Mouse (Mus musculus) lung, embryonic 16.5 days (tissue): ENCODE data around the gene Ganab. TPM values are rescaled to one million over a fixed set of nuclear protein-coding genes. Genes with fewer than 3 reads are reported as not detected.
"Not testable (repeated sequence)": the region's sequence is repeated elsewhere in the genome, so short reads cannot be mapped to it uniquely, and the experiment has no call there.

ENCODE experiments used
- ATAC-seq: fragments of 200-750 bp; cut with Nextera tagmentation; 2 replicates; pipeline ENCODE4 v1.8.0; 2017; ENCODE audit warnings: low read depth, mild to moderate bottlenecking, moderate library complexity
- H3K27ac ChIP-seq: fragments of 300-500 bp; sonication (generic); 2 replicates; pipeline ENCODE4 v1.5.1; 2014; ENCODE audit warnings: mild to moderate bottlenecking, control low read depth, low read length
- H3K27me3 ChIP-seq: fragments of 300-500 bp; sonication (generic); 2 replicates; pipeline ENCODE4 v1.6.1; 2014; ENCODE audit warnings: low read depth, low read length, mixed read lengths; ENCODE audit not compliant: control insufficient read depth, insufficient read depth
- H3K36me3 ChIP-seq: fragments of 300-500 bp; sonication (generic); 2 replicates; pipeline ENCODE4 v1.6.1; 2014; ENCODE audit warnings: low read length; ENCODE audit not compliant: control insufficient read depth, insufficient read depth
- H3K4me1 ChIP-seq: fragments of 300-500 bp; sonication (generic); replicated peaks from 2 replicates; pipeline ENCODE4 v1.6.1; 2014; ENCODE audit warnings: low read length, mixed read lengths; ENCODE audit not compliant: control insufficient read depth, insufficient read depth
- H3K4me2 ChIP-seq: fragments of 300-500 bp; sonication (generic); 2 replicates; pipeline ENCODE4 v1.6.1; 2014; ENCODE audit warnings: low read depth, low read length, control low read depth
- H3K4me3 ChIP-seq: fragments of 300-500 bp; sonication (generic); 2 replicates; pipeline ENCODE4 v1.5.1; 2014; ENCODE audit warnings: mild to moderate bottlenecking, low read length, control low read depth
- H3K9ac ChIP-seq: fragments of 300-500 bp; sonication (generic); 2 replicates; pipeline ENCODE4 v1.6.1; 2014; ENCODE audit warnings: low read length, control low read depth
- H3K9me3 ChIP-seq: fragments of 300-500 bp; sonication (generic); 2 replicates; pipeline ENCODE4 v1.6.1; 2016; ENCODE audit warnings: low read length; ENCODE audit not compliant: control insufficient read depth
- WGBS: fragments of 180-500 bp; shearing (Covaris S2); extraction: QIAGEN DNeasy Blood & Tissue Kit; methylation state at CpG from one replicate; pipeline ENCODE4 v1.1.7; 2014; 5-methylcytosine and 5-hydroxymethylcytosine counted together
- polyA plus RNA-seq: library from polyadenylated mRNA; unstranded; fragments of >200 nt; fragmentation: Nextera tagmentation; extraction: Ambion mirVana; gene quantifications from 2 replicates; pipeline ENCODE4 v1.2.1, GENCODE M21; 2015

Gene Ganab
- polyA plus RNA-seq, 1 experiment from 2014 or later = 127 TPM

- ATAC-seq = no peak
- Histone ChIP-seq H3K27ac (peak overlapping the region; percentile 77), H3K36me3 (peaks cover 8% of the 10 kb centered on the region; the same call in 1 of the 2 replicates), H3K4me1 (peaks cover 12% of the 10 kb centered on the region), H3K4me3 (peak overlapping the region; percentile 76; the same call in 1 of the 2 replicates), H3K4me2 (peak overlapping the region; percentile 79; the same call in 1 of the 2 replicates), H3K27me3 (no peaks in the 10 kb centered on the region), H3K9me3 (no peaks in the 10 kb centered on the region), H3K9ac (peak overlapping the region; percentile 84)
- WGBS = 48% methylated on average over 1 of the region's 1 CpGs
These were observed 10.8 kb upstream of the Ganab start for GRCm38 (mm10) chr19:8886916-8887584.

DNA sequence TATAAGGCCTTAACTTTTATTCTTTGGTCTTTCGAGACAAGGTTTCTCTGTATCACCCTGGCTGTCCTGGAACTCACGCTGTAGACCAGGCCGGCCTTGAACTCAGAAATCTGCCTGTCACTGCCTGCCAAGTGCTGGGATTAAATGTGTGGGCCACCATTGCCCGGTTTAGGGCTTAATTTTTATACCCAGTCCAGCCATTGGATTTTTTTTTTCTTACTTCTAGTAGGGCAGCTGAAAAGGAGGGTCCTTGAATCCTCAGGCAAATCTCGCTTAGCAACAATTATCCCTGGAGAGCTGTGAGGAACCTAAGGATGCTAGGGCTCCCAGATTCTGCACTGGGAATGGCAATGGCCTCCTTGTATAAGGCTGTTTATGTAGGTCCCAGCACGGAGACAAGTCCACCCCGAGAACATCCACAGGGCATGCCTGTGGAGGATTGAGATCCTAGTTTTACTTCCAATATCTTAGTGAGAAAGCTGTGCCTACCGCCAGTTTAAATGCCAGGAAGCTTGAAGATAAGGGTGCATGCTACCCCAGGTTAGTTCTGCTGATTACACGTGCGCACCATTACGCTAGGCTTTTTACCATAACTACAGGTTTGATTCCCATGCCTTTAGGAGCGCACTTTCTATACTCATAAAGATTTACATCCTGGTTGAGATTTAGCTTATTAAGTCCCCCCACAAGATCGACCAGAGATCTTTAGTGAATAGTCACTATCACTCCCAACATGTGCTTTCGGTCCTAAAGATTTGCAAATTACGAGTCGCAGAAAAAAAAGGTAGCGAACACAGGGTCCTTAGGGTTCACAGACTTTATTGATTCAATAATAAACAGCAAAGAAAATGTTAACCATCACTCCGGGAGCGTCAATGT, 10.0 kb upstream of the Ganab start:
- Histone ChIP-seq H3K4me3 (peak overlapping the region; percentile 76), H3K27ac (peak overlapping the region; percentile 77), H3K4me1 (peaks cover 12% of the 10 kb centered on the region), H3K9ac (peak overlapping the region; percentile 84), H3K4me2 (peak overlapping the region; percentile 79), H3K27me3 (no peaks in the 10 kb centered on the region), H3K9me3 (no peaks in the 10 kb centered on the region), H3K36me3 (peaks cover 8% of the 10 kb centered on the region; the same call in 1 of the 2 replicates)
- ATAC-seq = no peak
- WGBS = 10% methylated on average over 19 of the region's 19 CpGs

DNA sequence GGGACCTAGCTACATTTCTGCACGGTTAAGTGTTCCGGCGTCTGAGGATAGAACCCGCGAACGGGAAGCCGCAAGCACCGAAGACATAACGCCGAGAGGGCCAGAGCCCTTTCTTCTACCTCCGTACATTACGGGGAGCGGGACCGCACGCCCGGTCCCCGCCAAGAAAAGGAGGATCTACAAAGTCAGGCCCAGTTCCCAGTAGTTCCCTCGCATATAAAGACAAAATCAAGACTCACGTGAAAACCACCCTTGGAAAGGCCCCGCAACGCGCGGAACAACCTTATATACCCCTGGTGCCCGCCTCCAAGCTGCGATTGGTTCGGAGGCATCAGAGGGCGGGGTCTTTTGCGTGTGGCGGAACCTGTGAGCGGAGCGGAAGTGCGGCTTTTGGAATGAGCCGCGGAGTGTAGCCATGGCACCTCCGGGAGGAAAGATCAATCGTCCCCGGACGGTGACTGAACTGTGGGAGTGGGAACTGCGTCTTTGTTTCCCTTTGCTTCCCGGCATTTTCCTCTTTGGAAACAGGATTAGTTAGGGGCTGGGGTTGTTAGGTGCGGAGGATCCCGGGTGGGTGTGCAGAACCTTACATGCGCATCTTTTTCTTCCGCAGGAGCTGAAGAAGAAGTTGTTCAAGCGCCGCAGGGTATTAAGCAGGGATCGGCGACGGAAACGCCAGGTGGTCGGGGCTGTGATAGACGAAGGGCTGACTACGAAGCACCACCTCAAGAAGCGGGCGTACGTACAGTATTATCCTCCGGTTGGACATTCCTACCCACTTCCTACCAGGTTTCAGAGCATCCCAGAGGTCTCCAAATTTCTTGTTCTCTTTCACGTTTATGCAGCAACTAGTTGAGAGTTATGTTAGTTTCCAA, 9.1 kb upstream of the Ganab start, which contains the start of the genes 1810009A15Rik and Gm49416:
1810009A15Rik (plus strand) TSS at position 343 of the 875 bp plus-strand sequence.
Gm49416 (plus strand) TSS at position 416 of the 875 bp plus-strand sequence.
- ATAC-seq = peak; percentile 96
- Histone ChIP-seq H3K9me3 (no peaks in the 10 kb centered on the region), H3K27me3 (no peaks in the 10 kb centered on the region), H3K4me1 (peaks cover 16% of the 10 kb centered on the region), H3K27ac (peak within 1 kb of the TSS; percentile 83), H3K36me3 (peaks cover 8% of the 10 kb centered on the region; the same call in 1 of the 2 replicates), H3K4me3 (peak within 1 kb of the TSS; percentile 76), H3K9ac (peak within 1 kb of the TSS; percentile 84), H3K4me2 (peak within 1 kb of the TSS; percentile 79)
- WGBS = 1% methylated on average over 58 of the region's 58 CpGs

DNA sequence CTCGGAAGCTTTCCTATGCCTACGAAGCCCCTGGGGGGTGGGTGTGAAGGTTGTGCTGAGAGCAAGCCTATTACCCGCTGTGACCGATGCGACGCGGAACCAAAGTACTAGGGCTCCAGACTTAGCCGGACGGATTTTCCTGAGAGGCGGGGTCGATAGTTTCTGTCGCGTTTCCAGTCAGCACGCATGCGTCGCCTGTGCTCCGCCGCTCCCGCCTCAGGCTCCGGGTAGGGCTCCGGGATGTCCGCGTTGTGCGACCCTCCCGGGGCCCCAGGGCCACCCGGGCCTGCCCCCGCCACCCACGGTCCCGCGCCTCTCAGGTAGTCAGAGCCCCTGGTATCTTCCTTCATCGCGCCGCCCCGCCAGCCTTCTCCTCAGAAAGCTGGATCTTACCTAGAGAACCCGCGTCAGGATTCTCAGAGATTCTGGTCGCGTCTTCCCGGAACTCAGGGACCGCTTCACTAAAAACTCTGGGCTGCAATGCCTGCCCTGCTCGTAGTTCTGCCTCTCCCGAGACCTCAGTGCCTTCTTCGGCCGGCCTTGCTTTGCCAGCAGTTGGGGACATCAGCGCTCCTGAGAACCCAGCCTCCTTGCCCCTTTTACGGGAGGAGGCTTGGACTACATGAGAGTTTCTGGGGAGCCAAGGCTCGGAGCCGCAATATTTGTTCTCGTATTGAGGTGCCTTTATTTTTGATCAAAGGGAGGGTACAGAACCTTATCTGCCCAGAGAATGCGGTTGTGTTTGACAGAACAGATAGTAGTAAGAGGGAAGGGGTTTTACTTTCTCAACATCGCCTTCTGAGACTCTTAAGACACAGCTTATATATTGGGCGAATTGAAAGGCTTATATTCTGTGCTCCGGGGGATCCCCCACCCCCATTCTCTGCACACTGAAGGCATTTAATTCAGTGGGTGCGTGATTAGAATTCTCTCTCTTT, 4.8 kb upstream of the Ganab start, which contains the start of gene Ints5:
Ints5 (plus strand) TSS at position 177 of the 938 bp plus-strand sequence.
- Histone ChIP-seq H3K4me1 (peaks cover 21% of the 10 kb centered on the region), H3K4me3 (peak within 1 kb of the TSS; percentile 82), H3K9me3 (no peaks in the 10 kb centered on the region), H3K27ac (peak within 1 kb of the TSS; percentile 77), H3K27me3 (no peaks in the 10 kb centered on the region), H3K9ac (peak within 1 kb of the TSS; percentile 96), H3K4me2 (peak within 1 kb of the TSS; percentile 88), H3K36me3 (peaks cover 11% of the 10 kb centered on the region)
- peak; percentile 56 for ATAC-seq
- 1% methylated on average over 54 of the region's 54 CpGs for WGBS

GRCm38 (mm10) chr19:8895397-8895960, 2.4 kb upstream of the Ganab start:
- peak overlapping the region; percentile 22; the same call in 1 of the 2 replicates for H3K9ac ChIP-seq
- H3K9me3 ChIP-seq = no peaks in the 10 kb centered on the region
- no peak for ATAC-seq
- no peak overlapping the region for H3K4me3 ChIP-seq
- no peak overlapping the region for H3K4me2 ChIP-seq
- peaks cover 24% of the 10 kb centered on the region for H3K4me1 ChIP-seq
- 87% methylated on average over 9 of the region's 9 CpGs for WGBS
- peaks cover 11% of the 10 kb centered on the region for H3K36me3 ChIP-seq
- no peaks in the 10 kb centered on the region for H3K27me3 ChIP-seq
- no peak overlapping the region for H3K27ac ChIP-seq

- ATAC-seq, H3K9me3 ChIP-seq, H3K36me3 ChIP-seq, H3K4me2 ChIP-seq, H3K9ac ChIP-seq, H3K27ac ChIP-seq, H3K27me3 ChIP-seq, H3K4me3 ChIP-seq: not testable (repeated sequence)
- WGBS = 86% methylated on average over 5 of the region's 5 CpGs
- peaks cover 24% of the 10 kb centered on the region for H3K4me1 ChIP-seq
These were observed 1.6 kb upstream of the Ganab start for GRCm38 (mm10) chr19:8896231-8896630.

- not testable (repeated sequence) for H3K27me3 ChIP-seq, H3K36me3 ChIP-seq, H3K9me3 ChIP-seq
- Histone ChIP-seq H3K9ac (peak overlapping the region; percentile 69), H3K27ac (peak overlapping the region; percentile 87), H3K4me2 (peak overlapping the region; percentile 60), H3K4me3 (peak overlapping the region; percentile 90), H3K4me1 (peaks cover 24% of the 10 kb centered on the region)
- ATAC-seq = peak; percentile 49
- 13% methylated on average over 21 of the region's 21 CpGs for WGBS
These were observed 533 bp upstream of the Ganab start for GRCm38 (mm10) chr19:8897211-8897864.
